Mouse (Mus musculus) liver, embryonic 16.5 days (tissue): ENCODE data around the gene Bhlhb9. TPM values are rescaled to one million over a fixed set of nuclear protein-coding genes. Genes with fewer than 3 reads are reported as not detected.
A peak's percentile ranks its signal among the peaks of the same experiment; 100 is the strongest.

Experiments
- ATAC-seq: fragments of 200-750 bp; cut with Nextera tagmentation; 2 replicates; pipeline ENCODE4 v1.8.0; 2017; ENCODE audit warnings: low read depth, mild to moderate bottlenecking, moderate number of reproducible peaks, moderate library complexity
- H3K27ac ChIP-seq: fragments of 300-500 bp; sonication (generic); 2 replicates; pipeline ENCODE4 v1.5.1; 2014; ENCODE audit warnings: mild to moderate bottlenecking, low read length
- H3K27me3 ChIP-seq: fragments of 300-500 bp; sonication (generic); 2 replicates; pipeline ENCODE4 v1.6.1; 2014; ENCODE audit warnings: low read depth, low read length, mixed read lengths; ENCODE audit not compliant: control insufficient read depth, insufficient read depth
- H3K36me3 ChIP-seq: fragments of 300-500 bp; sonication (generic); 2 replicates; pipeline ENCODE4 v1.6.1; 2014; ENCODE audit warnings: mild to moderate bottlenecking; ENCODE audit not compliant: control insufficient read depth, insufficient read depth
- H3K4me1 ChIP-seq: fragments of 300-500 bp; sonication (generic); 2 replicates; pipeline ENCODE4 v1.6.1; 2014; ENCODE audit warnings: low read depth, low read length, mixed read lengths; ENCODE audit not compliant: control insufficient read depth
- H3K4me2 ChIP-seq: fragments of 300-500 bp; sonication (generic); 2 replicates; pipeline ENCODE4 v1.6.1; 2014; ENCODE audit warnings: low read depth, low read length, mixed read lengths
- H3K4me3 ChIP-seq: fragments of 300-500 bp; sonication (generic); 2 replicates; pipeline ENCODE4 v1.5.1; 2014; ENCODE audit warnings: low read depth, mild to moderate bottlenecking, low read length
- H3K9ac ChIP-seq: fragments of 300-500 bp; sonication (generic); 2 replicates; pipeline ENCODE4 v1.6.1; 2014; ENCODE audit warnings: low read depth, low read length
- H3K9me3 ChIP-seq: fragments of 300-500 bp; sonication (generic); replicated peaks from 2 replicates; pipeline ENCODE4 v1.6.1; 2016; ENCODE audit warnings: low read length; ENCODE audit not compliant: control insufficient read depth
- WGBS: fragments of 180-500 bp; shearing (Covaris S2); extraction: QIAGEN DNeasy Blood & Tissue Kit; methylation state at CpG from one replicate; pipeline ENCODE4 v1.1.7; 2014; ENCODE audit not compliant: insufficient replicate concordance; 5-methylcytosine and 5-hydroxymethylcytosine counted together
- polyA plus RNA-seq: library from polyadenylated mRNA; unstranded; fragments of >200 nt; fragmentation: Nextera tagmentation; extraction: Ambion mirVana; gene quantifications from 2 replicates; pipeline ENCODE4 v1.2.1, GENCODE M21; 2015

Gene Bhlhb9
- polyA plus RNA-seq, 1 experiment from 2014 or later = 9.8 TPM

DNA sequence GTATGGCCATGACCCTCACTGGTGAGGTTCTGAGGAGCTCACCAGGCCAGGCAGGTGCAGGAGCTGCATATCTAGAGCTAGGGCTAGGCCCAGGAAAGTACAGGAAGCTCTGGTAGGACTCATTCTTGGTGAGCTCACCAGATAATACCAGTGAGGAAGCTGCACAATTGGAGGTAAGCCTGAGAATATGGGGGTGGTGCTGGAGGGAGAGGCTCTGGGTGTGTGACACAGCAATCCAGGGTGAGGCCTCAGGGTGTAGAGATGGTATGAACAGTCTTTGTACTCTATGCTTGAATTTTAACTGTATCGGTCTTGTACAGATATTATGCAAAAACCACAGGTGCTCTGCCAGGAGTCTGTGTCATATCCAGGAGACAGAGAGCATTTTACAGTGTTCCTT lies 82.2 kb downstream of the Bhlhb9 start:
- H3K27ac ChIP-seq = no peak overlapping the region
- no peak for ATAC-seq
- H3K4me2 ChIP-seq = no peak overlapping the region
- no peak overlapping the region for H3K9ac ChIP-seq
- H3K4me3 ChIP-seq = no peak overlapping the region
- no peaks in the 10 kb centered on the region for H3K4me1 ChIP-seq
- WGBS = 64% methylated on average over 1 of the region's 1 CpGs
- H3K36me3 ChIP-seq = no peaks in the 10 kb centered on the region
- H3K9me3 ChIP-seq = no peaks in the 10 kb centered on the region
- no peaks in the 10 kb centered on the region for H3K27me3 ChIP-seq

- peak overlapping the region; percentile 59 for H3K4me2 ChIP-seq
- H3K9ac ChIP-seq = peak overlapping the region; percentile 61
- no peak overlapping the region for H3K27ac ChIP-seq
- peak overlapping the region; percentile 64 for H3K4me3 ChIP-seq
- H3K9me3 ChIP-seq = no peaks in the 10 kb centered on the region
- 19% methylated on average over 40 of the region's 41 CpGs for WGBS
- peak; percentile 92 for ATAC-seq
- no peaks in the 10 kb centered on the region for H3K4me1 ChIP-seq
- H3K27me3 ChIP-seq = no peaks in the 10 kb centered on the region
- H3K36me3 ChIP-seq = no peaks in the 10 kb centered on the region
These were observed 88.2 kb downstream of the Bhlhb9 start for GRCm38 (mm10) chrX:135885411-135886233.

DNA sequence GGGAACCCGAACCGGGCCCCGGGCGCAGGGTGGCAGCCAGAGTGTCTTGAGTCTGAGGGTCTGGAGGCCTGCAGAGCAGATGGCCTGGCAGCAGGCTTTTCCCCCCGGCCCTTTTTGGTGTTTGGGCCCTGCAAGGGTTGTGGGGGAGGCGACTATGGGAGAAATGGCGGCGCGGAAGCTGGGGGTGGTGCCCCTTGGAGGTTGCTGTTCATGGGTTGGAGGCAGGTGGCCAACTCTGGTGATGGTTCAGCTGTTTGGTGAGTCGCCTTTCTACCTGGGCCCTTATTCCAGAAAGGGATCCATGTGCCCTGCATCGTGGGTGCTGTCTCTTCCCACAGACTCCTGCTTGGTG lies 88.8 kb downstream of the Bhlhb9 start:
- Histone ChIP-seq H3K4me2 (peak overlapping the region; percentile 59), H3K27ac (no peak overlapping the region), H3K27me3 (no peaks in the 10 kb centered on the region), H3K9ac (peak overlapping the region; percentile 61), H3K4me1 (no peaks in the 10 kb centered on the region), H3K4me3 (peak overlapping the region; percentile 64), H3K36me3 (no peaks in the 10 kb centered on the region), H3K9me3 (no peaks in the 10 kb centered on the region)
- peak; percentile 30; the same call in 1 of the 2 replicates for ATAC-seq
- WGBS = 22% methylated on average over 10 of the region's 11 CpGs

- no peak overlapping the region for H3K27ac ChIP-seq
- no peaks in the 10 kb centered on the region for H3K36me3 ChIP-seq
- 67% methylated on average over 4 of the region's 4 CpGs for WGBS
- H3K9me3 ChIP-seq = no peaks in the 10 kb centered on the region
- H3K9ac ChIP-seq = no peak overlapping the region
- no peak for ATAC-seq
- no peaks in the 10 kb centered on the region for H3K4me1 ChIP-seq
- H3K4me2 ChIP-seq = no peak overlapping the region
- no peaks in the 10 kb centered on the region for H3K27me3 ChIP-seq
- no peak overlapping the region for H3K4me3 ChIP-seq
These were observed 119.2 kb downstream of the Bhlhb9 start for GRCm38 (mm10) chrX:135916580-135916979.

DNA sequence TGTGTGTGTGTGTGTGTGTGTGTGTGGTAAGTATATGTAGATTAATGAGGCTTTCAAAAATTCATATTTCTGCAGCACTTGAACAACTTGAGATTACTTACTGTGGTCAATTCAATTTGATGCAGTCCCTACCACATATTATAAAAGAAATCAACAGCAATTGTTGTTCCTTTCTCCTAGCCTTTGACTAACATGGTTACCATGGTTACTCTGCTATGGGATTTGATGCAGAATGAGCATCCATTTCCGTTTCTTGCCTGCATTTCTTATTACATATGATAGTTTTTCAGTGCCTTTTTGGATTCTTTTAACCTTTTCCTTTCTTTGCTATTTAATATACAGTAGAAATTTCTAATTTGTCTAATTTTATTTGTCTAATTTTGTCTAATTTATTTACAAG lies 119.7 kb downstream of the Bhlhb9 start:
- H3K9ac ChIP-seq = no peak overlapping the region
- no peak overlapping the region for H3K4me3 ChIP-seq
- H3K27ac ChIP-seq = no peak overlapping the region
- no peaks in the 10 kb centered on the region for H3K9me3 ChIP-seq
- no peaks in the 10 kb centered on the region for H3K36me3 ChIP-seq
- WGBS = 40% methylated on average over 1 of the region's 1 CpGs
- ATAC-seq = no peak
- no peak overlapping the region for H3K4me2 ChIP-seq
- no peaks in the 10 kb centered on the region for H3K4me1 ChIP-seq
- no peaks in the 10 kb centered on the region for H3K27me3 ChIP-seq

DNA sequence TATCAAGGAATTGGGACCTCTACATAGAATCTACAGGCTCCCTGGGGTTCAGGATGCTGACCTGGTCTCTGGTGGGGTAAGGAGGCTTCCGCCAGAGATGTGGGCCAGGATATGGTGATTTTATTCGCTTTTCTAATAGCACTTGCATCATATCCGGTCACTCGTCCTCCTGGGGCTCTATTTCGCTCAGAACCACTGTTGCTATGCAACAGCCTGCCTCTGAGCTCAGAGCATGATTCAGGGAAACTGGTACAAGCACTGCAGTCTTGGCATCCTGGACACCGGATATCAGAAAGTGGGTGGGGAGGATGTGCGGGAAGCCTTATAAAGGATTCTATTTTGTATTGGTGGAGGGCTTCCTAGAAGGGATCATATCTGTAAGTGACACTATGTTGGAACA lies 124.8 kb downstream of the Bhlhb9 start:
- no peak for ATAC-seq
- Histone ChIP-seq H3K27ac (no peak overlapping the region), H3K9ac (no peak overlapping the region), H3K4me1 (no peaks in the 10 kb centered on the region), H3K9me3 (no peaks in the 10 kb centered on the region), H3K36me3 (no peaks in the 10 kb centered on the region), H3K27me3 (no peaks in the 10 kb centered on the region), H3K4me2 (no peak overlapping the region), H3K4me3 (no peak overlapping the region)
- WGBS = 64% methylated on average over 7 of the region's 7 CpGs

DNA sequence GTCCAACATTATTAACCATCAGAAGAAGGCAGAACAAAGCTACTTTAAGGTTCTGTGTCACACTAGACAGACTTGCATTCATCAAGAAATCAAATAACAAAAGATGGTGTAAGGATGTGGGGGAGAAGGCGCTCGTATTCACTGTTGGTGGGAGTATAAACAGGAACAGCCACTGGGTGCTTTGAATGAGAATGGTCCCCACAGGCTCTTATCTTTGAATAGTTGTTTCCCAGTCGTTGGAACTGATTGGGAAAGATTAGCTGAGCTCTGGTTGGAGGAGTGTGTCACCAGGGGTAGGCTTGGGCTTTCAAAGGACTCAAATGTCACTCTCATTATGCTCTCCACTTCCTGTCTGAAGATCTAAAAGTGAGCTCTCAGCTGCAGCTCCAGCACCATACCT lies 128.5 kb downstream of the Bhlhb9 start:
- Histone ChIP-seq H3K4me2 (no peak overlapping the region), H3K9me3 (no peaks in the 10 kb centered on the region), H3K27ac (no peak overlapping the region), H3K4me1 (no peaks in the 10 kb centered on the region), H3K9ac (no peak overlapping the region), H3K27me3 (no peaks in the 10 kb centered on the region), H3K4me3 (no peak overlapping the region), H3K36me3 (no peaks in the 10 kb centered on the region)
- ATAC-seq = no peak
- WGBS = 46% methylated on average over 3 of the region's 3 CpGs

- H3K9ac ChIP-seq = no peak overlapping the region
- no peak for ATAC-seq
- H3K36me3 ChIP-seq = no peaks in the 10 kb centered on the region
- no peaks in the 10 kb centered on the region for H3K4me1 ChIP-seq
- no peaks in the 10 kb centered on the region for H3K27me3 ChIP-seq
- H3K4me2 ChIP-seq = no peak overlapping the region
- H3K27ac ChIP-seq = no peak overlapping the region
- no peaks in the 10 kb centered on the region for H3K9me3 ChIP-seq
- H3K4me3 ChIP-seq = no peak overlapping the region
These were observed 131.2 kb downstream of the Bhlhb9 start for GRCm38 (mm10) chrX:135928588-135928987.

GRCm38 (mm10) chrX:135936452-135936851 lies 139.1 kb downstream of the Bhlhb9 start:
- H3K4me3 ChIP-seq = no peak overlapping the region
- H3K9me3 ChIP-seq = no peaks in the 10 kb centered on the region
- 24% methylated on average over 1 of the region's 1 CpGs for WGBS
- ATAC-seq = no peak
- no peak overlapping the region for H3K9ac ChIP-seq
- H3K36me3 ChIP-seq = no peaks in the 10 kb centered on the region
- no peak overlapping the region for H3K27ac ChIP-seq
- no peaks in the 10 kb centered on the region for H3K4me1 ChIP-seq
- no peak overlapping the region for H3K4me2 ChIP-seq
- no peaks in the 10 kb centered on the region for H3K27me3 ChIP-seq
